Mouse (Mus musculus) kidney, embryonic 16.5 days (tissue): ENCODE results near the gene Slc40a1. TPM values are rescaled to one million over a fixed set of nuclear protein-coding genes. Genes with fewer than 3 reads are reported as not detected.

Source experiments
- ATAC-seq: fragments of 200-750 bp; cut with Nextera tagmentation; 2 replicates; pipeline ENCODE4 v1.8.0; 2017; ENCODE audit warnings: moderate TSS enrichment; ENCODE audit not compliant: low FRiP score, low TSS enrichment
- H3K27ac ChIP-seq: fragments of 300-500 bp; sonication (generic); 2 replicates; pipeline ENCODE4 v1.5.1; 2014; ENCODE audit warnings: low read length
- H3K27me3 ChIP-seq: fragments of 300-500 bp; sonication (generic); 2 replicates; pipeline ENCODE4 v1.6.1; 2014; ENCODE audit warnings: low read length, control low read depth, mixed read lengths; ENCODE audit not compliant: insufficient read depth
- H3K36me3 ChIP-seq: fragments of 300-500 bp; sonication (generic); 2 replicates; pipeline ENCODE4 v1.6.1; 2014; ENCODE audit warnings: low read length, control low read depth, mixed read lengths; ENCODE audit not compliant: insufficient read depth
- H3K4me1 ChIP-seq: fragments of 300-500 bp; sonication (generic); 2 replicates; pipeline ENCODE4 v1.6.1; 2014; ENCODE audit warnings: low read length, control low read depth, mixed read lengths; ENCODE audit not compliant: insufficient read depth
- H3K4me2 ChIP-seq: fragments of 300-500 bp; sonication (generic); replicated peaks from 2 replicates; pipeline ENCODE4 v1.6.1; 2014; ENCODE audit warnings: low read depth, low read length
- H3K4me3 ChIP-seq: fragments of 300-500 bp; sonication (generic); 2 replicates; pipeline ENCODE4 v1.5.1; 2014; ENCODE audit warnings: mild to moderate bottlenecking, low read length
- H3K9ac ChIP-seq: fragments of 300-500 bp; sonication (generic); replicated peaks from 2 replicates; pipeline ENCODE4 v1.6.1; 2014; ENCODE audit warnings: low read length
- H3K9me3 ChIP-seq: fragments of 300-500 bp; sonication (generic); 2 replicates; pipeline ENCODE4 v1.6.1; 2016; ENCODE audit warnings: low read length, control low read depth
- WGBS: fragments of 180-500 bp; shearing (Covaris S2); extraction: QIAGEN DNeasy Blood & Tissue Kit; methylation state at CpG from one replicate; pipeline ENCODE4 v1.1.7; 2014; 5-methylcytosine and 5-hydroxymethylcytosine counted together
- polyA plus RNA-seq: library from polyadenylated mRNA; unstranded; fragments of >200 nt; fragmentation: Nextera tagmentation; extraction: Ambion mirVana; gene quantifications from 2 replicates; pipeline ENCODE4 v1.2.1, GENCODE M21; 2015

Slc40a1 gene
- polyA plus RNA-seq = 111 and 113 TPM in 2 replicates

GRCm38 (mm10) chr1:45926393-45926763 is at the start of gene Slc40a1:
TSS of gene Slc40a1 (minus strand) at chr1:45926523.
- H3K36me3 ChIP-seq = no peaks in the 10 kb centered on the region
- H3K4me1 ChIP-seq = peaks cover 8% of the 10 kb centered on the region; the same call in 1 of the 2 replicates
- no peaks in the 10 kb centered on the region for H3K9me3 ChIP-seq
- peak within 1 kb of the TSS; percentile 75 for H3K9ac ChIP-seq
- peak within 1 kb of the TSS; percentile 85 for H3K4me2 ChIP-seq
- ATAC-seq = peak; percentile 12; the same call in 1 of the 2 replicates
- WGBS = 35% methylated on average over 9 of the region's 9 CpGs
- 0 out of 2 replicates have a peak, but pooled peaks cover 10% of the 10 kb centered on the region for H3K27me3 ChIP-seq
- H3K27ac ChIP-seq = peak within 1 kb of the TSS; percentile 75
- H3K4me3 ChIP-seq = peak within 1 kb of the TSS; percentile 74

DNA sequence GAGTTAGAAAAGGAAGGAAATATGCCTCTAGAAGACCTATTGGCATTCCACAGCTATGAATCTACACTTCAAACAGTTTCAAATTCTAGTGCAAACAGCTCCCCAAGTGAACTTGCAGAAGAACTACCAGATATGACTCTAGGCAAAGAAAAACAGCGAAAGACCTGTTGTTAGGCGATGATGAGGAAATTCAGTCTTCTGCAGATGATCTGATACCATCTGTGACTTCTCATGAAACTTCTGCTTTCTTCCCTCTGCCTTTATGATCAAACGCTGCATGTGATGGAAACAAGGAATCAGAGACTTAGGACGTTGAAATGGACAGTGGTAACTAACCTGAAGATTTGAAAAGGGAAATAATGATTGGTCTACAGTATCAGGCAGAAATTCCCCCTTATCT is 45.0 kb upstream of the Slc40a1 start:
- Histone ChIP-seq H3K9me3 (no peaks in the 10 kb centered on the region), H3K9ac (no peak overlapping the region), H3K27ac (no peak overlapping the region), H3K4me3 (no peak overlapping the region), H3K27me3 (no peaks in the 10 kb centered on the region), H3K4me1 (no peaks in the 10 kb centered on the region), H3K4me2 (no peak overlapping the region), H3K36me3 (no peaks in the 10 kb centered on the region)
- ATAC-seq = no peak
- 90% methylated on average over 4 of the region's 4 CpGs for WGBS

- H3K9ac ChIP-seq = no peak overlapping the region
- no peaks in the 10 kb centered on the region for H3K27me3 ChIP-seq
- no peak overlapping the region for H3K4me3 ChIP-seq
- H3K27ac ChIP-seq = no peak overlapping the region
- ATAC-seq = no peak
- no peak overlapping the region for H3K4me2 ChIP-seq
- H3K4me1 ChIP-seq = no peaks in the 10 kb centered on the region
- no peaks in the 10 kb centered on the region for H3K36me3 ChIP-seq
- no peaks in the 10 kb centered on the region for H3K9me3 ChIP-seq
- WGBS = 72% methylated on average over 2 of the region's 2 CpGs
These were observed 22.7 kb upstream of the Slc40a1 start for GRCm38 (mm10) chr1:45948988-45949387.

GRCm38 (mm10) chr1:45947843-45948242 is 21.5 kb upstream of the Slc40a1 start:
- no peak for ATAC-seq
- no peak overlapping the region for H3K4me3 ChIP-seq
- H3K9me3 ChIP-seq = no peaks in the 10 kb centered on the region
- no peaks in the 10 kb centered on the region for H3K27me3 ChIP-seq
- 82% methylated on average over 1 of the region's 1 CpGs for whole genome bisulfite sequencing
- no peaks in the 10 kb centered on the region for H3K36me3 ChIP-seq
- no peak overlapping the region for H3K4me2 ChIP-seq
- H3K4me1 ChIP-seq = no peaks in the 10 kb centered on the region
- H3K27ac ChIP-seq = no peak overlapping the region
- no peak overlapping the region for H3K9ac ChIP-seq

DNA sequence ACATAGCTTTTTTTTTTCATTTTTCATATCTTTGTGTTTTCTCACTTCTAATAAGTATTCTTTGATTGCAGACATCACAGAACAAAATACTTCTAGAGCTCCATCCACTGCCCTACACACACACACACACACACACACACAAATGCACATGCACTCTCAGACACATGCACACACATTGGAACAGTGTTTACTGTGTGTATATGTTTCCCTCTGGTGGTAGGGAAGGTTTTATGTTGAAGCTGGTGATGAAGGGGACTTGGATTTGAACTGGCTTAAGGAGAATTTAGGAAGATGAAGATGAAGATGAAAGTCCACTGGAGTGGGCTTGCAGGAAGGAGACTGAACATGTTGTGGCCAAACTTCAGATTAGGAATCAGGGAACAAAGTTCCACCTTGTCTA is 4.8 kb upstream of the Slc40a1 start:
- Histone ChIP-seq H3K9ac (no peak overlapping the region), H3K4me3 (no peak overlapping the region)

DNA sequence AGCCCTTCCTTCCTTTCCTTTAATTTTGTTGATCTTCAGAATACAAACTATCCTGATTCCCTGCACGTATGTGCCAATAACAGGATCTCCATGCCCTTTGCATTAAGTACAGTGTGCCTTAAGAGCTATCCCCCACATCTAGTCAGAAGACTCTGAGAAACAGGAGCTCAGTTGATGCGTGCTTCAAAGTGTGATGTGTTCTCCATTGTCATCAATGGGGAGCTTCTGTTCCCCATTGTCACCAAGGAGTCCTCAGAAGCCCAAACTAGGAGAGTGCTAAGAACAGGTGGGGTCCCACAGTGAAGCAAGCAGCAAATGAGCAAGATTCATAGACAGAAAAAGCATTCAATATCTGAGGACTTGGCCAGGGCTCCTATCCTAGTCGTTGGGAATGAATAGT is 588 bp upstream of the Slc40a1 start:
- peaks cover 8% of the 10 kb centered on the region; the same call in 1 of the 2 replicates for H3K4me1 ChIP-seq
- H3K4me3 ChIP-seq = no peak overlapping the region
- 56% methylated on average over 3 of the region's 3 CpGs for WGBS
- H3K36me3 ChIP-seq = no peaks in the 10 kb centered on the region
- no peak for ATAC-seq
- H3K4me2 ChIP-seq = no peak overlapping the region
- 0 out of 2 replicates have a peak, but pooled peaks cover 10% of the 10 kb centered on the region for H3K27me3 ChIP-seq
- no peak overlapping the region for H3K9ac ChIP-seq
- H3K27ac ChIP-seq = no peak overlapping the region
- no peaks in the 10 kb centered on the region for H3K9me3 ChIP-seq

More for the DNA sequence above, 4.8 kb upstream of the Slc40a1 start:
- Histone ChIP-seq H3K4me1 (peaks cover 3% of the 10 kb centered on the region; the same call in 1 of the 2 replicates), H3K9me3 (no peaks in the 10 kb centered on the region), H3K36me3 (no peaks in the 10 kb centered on the region), H3K27me3 (0 out of 2 replicates have a peak, but pooled peaks cover 10% of the 10 kb centered on the region), H3K4me2 (no peak overlapping the region), H3K27ac (no peak overlapping the region)
- no peak for ATAC-seq

GRCm38 (mm10) chr1:45925500-45926392 is 577 bp downstream of the Slc40a1 start:
- peak overlapping the region; percentile 75 for H3K9ac ChIP-seq
- peak; percentile 98 for ATAC-seq
- H3K4me3 ChIP-seq = peak overlapping the region; percentile 74
- H3K27ac ChIP-seq = peak overlapping the region; percentile 75
- H3K4me1 ChIP-seq = peaks cover 8% of the 10 kb centered on the region; the same call in 1 of the 2 replicates
- under 1% methylated on average over 48 of the region's 53 CpGs for WGBS
- H3K4me2 ChIP-seq = peak overlapping the region; percentile 85
- 0 out of 2 replicates have a peak, but pooled peaks cover 10% of the 10 kb centered on the region for H3K27me3 ChIP-seq
- H3K36me3 ChIP-seq = no peaks in the 10 kb centered on the region
- no peaks in the 10 kb centered on the region for H3K9me3 ChIP-seq

DNA sequence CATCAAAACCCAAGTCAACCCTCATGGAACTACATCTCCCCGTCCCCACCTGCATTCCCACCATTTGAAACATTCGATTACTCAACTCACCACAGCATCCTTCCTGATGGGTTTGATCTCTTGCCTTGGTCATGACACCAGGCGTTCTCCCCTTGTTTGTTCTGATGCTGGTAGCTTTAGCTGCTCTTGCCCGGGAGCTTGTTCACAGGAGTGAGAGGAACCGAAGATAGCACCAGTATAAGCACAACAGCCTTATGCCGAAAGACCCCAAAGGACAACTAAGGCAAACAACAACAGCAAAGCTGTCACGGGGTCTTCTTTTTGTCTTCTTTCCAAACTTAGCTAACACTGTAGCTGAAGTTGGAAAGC is 1.2 kb downstream of the Slc40a1 start:
- H3K4me3 ChIP-seq = peak overlapping the region; percentile 74
- 0 out of 2 replicates have a peak, but pooled peaks cover 10% of the 10 kb centered on the region for H3K27me3 ChIP-seq
- ATAC-seq = peak; percentile 52
- peak overlapping the region; percentile 75 for H3K9ac ChIP-seq
- peaks cover 8% of the 10 kb centered on the region; the same call in 1 of the 2 replicates for H3K4me1 ChIP-seq
- peak overlapping the region; percentile 75 for H3K27ac ChIP-seq
- H3K4me2 ChIP-seq = peak overlapping the region; percentile 85
- no peaks in the 10 kb centered on the region for H3K36me3 ChIP-seq
- WGBS = 6% methylated on average over 7 of the region's 7 CpGs
- H3K9me3 ChIP-seq = no peaks in the 10 kb centered on the region

DNA sequence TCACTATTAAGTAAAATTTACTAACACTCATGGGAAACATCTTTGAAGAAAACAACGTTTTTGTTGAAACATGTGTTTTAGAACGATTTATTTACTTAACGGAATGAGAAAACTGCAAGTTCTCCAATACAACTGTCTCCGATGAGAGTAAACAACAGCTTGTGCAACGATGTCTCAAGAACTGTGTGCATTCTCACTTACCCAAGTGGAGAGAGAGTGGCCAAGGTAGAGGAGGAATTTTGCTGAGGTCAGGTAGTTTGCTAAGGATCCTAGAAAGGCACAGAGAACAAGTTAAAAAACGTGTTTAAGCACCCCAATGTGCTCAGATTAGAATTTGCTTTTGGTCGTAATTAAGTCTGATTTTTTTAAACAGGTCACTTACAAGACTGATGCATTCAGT is 1.8 kb downstream of the Slc40a1 start:
- Histone ChIP-seq H3K27me3 (0 out of 2 replicates have a peak, but pooled peaks cover 10% of the 10 kb centered on the region), H3K4me3 (peak overlapping the region; percentile 74), H3K4me2 (peak overlapping the region; percentile 85), H3K36me3 (no peaks in the 10 kb centered on the region), H3K9me3 (no peaks in the 10 kb centered on the region), H3K9ac (peak overlapping the region; percentile 75; the same call in 1 of the 2 replicates), H3K27ac (no peak overlapping the region), H3K4me1 (peaks cover 8% of the 10 kb centered on the region; the same call in 1 of the 2 replicates)
- no peak for ATAC-seq
- WGBS = 49% methylated on average over 7 of the region's 7 CpGs

- no peak for ATAC-seq
These were observed 3.0 kb downstream of the Slc40a1 start for GRCm38 (mm10) chr1:45923306-45923705.

More at GRCm38 (mm10) chr1:45923306-45923705, 3.0 kb downstream of the Slc40a1 start:
- Histone ChIP-seq H3K27me3 (0 out of 2 replicates have a peak, but pooled peaks cover 10% of the 10 kb centered on the region), H3K4me3 (peak overlapping the region; percentile 31; the same call in 1 of the 2 replicates), H3K36me3 (0 out of 2 replicates have a peak, but pooled peaks cover 4% of the 10 kb centered on the region), H3K27ac (no peak overlapping the region), H3K9me3 (no peaks in the 10 kb centered on the region), H3K9ac (no peak overlapping the region), H3K4me1 (peaks cover 8% of the 10 kb centered on the region; the same call in 1 of the 2 replicates), H3K4me2 (peak overlapping the region; percentile 85)
- 29% methylated on average over 4 of the region's 4 CpGs for WGBS
